Mouse (Mus musculus) mouse trophoblast stem cell (cell line): ENCODE data around the gene Zfp111.

ENCODE experiments used
- in situ Hi-C, 2 experiments: fragments of 300-500 bp; cut with MseI, MboI; formaldehyde crosslinking; loops; 2 replicates in 1 of 2; 3 replicates in 1 of 2; pipeline ENCODE4 v1.15.1; 2025

Gene Zfp111

DNA sequence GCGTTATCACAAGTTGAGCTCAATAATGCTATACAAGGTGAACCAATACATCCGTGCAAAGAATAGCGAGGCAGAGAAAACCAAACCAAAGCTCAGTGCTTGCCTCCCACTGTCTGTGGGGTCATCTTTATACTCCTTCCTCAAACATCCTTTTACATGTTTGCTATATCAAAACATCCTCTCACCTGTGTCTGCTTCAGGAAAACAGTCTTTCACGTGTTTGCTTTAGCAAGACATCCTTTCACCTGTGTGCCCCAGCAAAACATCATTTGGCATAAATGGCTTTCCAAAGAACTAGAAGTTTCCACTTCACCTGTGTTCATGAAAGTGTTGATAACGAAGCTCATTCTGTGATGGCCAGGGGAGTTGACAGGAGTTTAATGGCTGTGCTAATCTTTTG is at the start of gene Zfp111:
Zfp111 (minus strand) TSS at position 101 of the 400 bp plus-strand sequence.
- in situ Hi-C loops: no loop called here

DNA sequence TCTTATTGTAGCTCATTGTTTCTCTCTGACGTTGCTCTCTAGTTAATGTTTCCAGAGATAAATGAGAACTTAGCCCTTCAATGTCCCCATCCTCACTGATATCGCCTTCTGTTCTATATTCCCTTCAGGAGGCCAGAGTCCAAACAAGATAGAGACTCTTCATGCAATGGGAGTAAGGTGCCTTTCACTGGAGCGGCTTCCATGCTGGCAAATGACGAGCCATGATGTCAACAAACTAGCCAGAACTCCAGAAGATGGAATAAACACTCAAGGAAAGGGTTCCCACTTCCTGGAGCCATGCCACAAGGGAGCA is 48.7 kb upstream of the Zfp111 start:
- in situ Hi-C loops: no loop called here

DNA sequence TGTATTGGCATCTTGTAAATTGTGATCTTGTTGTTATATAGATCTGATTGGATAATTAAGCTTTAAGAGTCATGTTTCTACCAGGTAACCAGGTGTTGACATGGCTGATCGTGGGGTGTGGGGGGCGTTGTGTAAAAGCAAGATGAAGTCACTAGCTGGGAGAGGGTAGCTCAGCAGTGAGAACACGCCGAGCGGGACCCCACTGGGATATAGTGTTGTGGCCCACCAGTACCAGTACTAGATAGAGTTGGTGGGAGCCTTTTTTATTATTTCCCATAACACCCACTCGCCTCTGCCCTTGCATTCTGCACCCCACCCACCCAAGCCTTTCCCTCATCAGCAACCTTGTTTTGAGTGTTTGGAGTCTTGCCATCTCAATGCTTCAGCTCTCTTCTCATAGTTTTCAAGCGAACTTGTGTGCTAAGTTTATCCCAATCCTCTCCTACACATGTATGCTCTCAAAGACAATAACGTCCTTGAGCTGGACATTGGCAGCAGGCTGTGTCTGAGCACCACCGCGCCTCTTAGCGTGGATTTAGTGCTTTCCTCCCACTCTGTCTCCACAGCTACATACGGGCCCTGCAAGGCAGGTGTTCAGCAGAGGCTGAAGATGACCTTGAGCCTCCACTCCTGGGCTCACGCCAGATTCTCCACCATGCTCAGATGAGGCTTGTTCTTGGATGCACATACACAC is 48.2 kb upstream of the Zfp111 start:
- in situ Hi-C loops: no loop called here

- in situ Hi-C loops: no loop called here
Measured at GRCm38 (mm10) chr7:24254633-24255474, 43.6 kb upstream of the Zfp111 start, which contains the start of gene Zfp108. Gene Zfp108 (plus strand): TSS chr7:24254794.

DNA sequence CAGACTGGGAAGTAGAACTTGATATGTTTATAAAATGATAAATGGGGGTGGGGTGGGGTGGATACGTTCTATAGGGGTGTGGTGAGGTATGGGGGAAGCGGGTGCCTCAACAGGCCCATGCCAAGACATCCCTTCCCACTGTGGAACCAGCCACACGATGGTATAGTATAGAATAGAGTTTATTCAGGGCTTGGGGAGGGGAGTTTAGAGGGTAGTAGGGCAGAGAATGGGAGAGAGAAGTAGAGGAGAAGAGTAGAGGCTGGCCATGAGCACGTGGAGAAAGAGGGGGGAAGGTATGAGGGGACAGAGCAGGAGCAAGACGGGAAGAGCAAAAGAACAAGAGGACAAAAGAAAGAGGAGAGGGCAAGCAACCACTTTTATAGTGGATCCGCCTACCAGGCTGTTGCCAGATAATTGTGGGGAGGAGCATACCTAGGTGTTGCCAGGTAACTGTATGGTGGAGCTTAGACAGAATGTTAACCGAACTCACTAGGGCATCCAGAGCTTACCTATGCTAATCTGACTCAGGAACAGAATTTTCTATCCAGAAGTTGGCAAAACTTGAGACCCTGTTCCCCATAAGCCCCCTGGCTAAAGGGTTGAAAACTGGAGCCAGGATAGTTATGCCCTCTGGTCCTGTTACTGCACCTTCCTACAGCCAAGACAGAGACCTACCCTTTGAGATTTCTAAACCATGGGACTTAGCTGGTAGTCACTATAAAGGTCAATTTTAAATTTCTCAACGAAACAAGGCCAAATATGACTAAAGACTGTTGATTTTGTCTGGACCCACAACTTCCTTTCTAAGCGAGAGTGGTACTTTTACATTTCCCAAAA is 42.8 kb upstream of the Zfp111 start:
- in situ Hi-C loops: no loop called here

GRCm38 (mm10) chr7:24237040-24237791 is 26.0 kb upstream of the Zfp111 start, which contains the start of gene Zfp109:
Gene Zfp109 (minus strand): TSS chr7:24237560.
- in situ Hi-C loops: no loop called here

- in situ Hi-C loops: no loop called here
Measured at GRCm38 (mm10) chr7:24210296-24210695, 947 bp downstream of the Zfp111 start.

DNA sequence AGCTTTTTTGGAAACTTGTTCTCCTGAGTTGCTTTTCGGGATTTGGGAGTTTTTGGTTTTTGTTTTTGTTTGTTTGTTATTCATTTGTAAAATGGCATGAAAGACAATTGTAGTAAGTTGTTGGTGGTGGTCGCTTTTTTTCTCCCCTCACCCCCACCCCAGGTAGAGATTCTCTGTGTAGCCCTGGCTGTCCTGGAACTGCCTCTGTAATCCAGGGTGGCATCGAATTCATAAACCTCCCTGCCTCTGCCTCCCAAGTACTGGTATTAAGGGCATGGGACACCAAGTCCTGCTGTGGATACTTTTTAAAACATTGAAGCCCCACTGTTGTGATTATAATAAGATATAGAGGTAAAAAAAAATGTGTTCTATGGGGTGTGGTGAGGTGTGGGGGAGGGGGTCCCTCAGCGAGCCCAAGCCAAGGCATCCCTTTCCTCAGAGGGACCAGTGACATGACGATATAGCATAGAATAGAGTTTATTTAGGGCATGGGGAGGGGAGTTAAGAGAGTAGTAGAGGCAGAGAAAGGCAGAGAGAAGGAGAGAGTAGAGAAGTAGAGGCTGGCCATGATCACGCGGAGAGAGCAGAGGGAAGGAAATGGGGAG is 2.9 kb downstream of the Zfp111 start:
- in situ Hi-C loops: loop anchor here in 1 of 2 experiments (10.0 kb wide), 1 partner anchor 64 kb away; no protein-coding TSS in a partner anchor

DNA sequence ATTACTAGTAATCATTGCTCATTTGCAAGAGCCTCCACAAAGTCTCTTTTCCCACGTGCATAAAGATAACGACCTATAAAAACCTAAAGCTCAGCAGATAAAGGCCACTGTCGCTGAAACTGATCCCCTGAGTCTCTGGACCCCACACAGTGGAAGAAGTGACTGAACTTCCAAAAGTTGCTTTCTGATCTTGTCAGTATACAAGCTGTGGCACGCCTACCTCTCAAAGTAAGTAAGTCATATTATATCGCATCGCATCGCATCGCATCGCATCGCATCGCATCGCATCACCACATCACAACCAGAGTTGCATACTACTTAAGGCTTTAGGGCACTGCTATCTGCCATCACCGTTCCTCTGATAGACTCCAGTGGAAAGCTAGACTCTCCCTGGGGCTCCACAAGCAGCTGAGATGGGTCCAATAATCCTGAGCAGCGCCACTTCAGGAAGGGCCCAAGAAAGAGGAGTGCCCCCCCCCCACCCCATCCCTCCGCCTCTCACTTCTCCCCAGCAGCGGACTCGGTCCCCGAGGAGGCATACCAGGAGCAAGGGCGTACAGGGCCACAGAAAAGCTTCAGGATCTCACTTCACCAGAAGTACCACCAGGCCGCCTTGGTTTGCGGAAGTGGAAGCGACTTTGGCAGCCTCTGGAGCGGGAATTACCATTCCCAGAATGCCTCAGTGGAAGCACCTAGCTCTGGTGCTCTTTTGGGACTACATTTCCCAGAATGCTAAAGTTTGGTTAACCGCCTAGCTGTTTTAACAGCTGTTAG is 3.6 kb downstream of the Zfp111 start:
- in situ Hi-C loops: loop anchor here in 1 of 2 experiments (10.0 kb wide), 1 partner anchor 63 kb away; no protein-coding TSS in a partner anchor

GRCm38 (mm10) chr7:24196961-24197360 is 14.3 kb downstream of the Zfp111 start:
- in situ Hi-C loops: no loop called here

- in situ Hi-C loops: no loop called here
Measured at GRCm38 (mm10) chr7:24193157-24193556, 18.1 kb downstream of the Zfp111 start.

DNA sequence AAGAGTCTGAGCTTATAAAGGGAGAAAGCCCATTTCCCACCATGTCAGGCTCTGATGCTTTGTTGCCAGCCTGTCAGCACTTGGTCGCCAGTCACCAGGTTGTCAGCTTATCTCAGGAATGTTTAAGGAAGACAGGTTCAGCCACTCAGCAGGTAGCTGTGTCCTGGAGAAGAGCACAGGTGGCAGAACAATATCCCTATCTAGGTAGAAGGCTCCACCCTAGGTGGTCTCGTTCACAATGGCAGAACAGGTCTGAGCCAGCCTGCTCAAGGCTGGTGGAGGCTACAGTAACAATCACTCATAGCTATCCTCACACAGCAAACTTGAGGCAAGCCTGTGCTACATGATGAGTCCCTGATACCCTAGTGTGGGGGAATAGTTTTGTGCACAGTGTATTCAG is 19.9 kb downstream of the Zfp111 start:
- in situ Hi-C loops: no loop called here

- in situ Hi-C loops: no loop called here
Measured at GRCm38 (mm10) chr7:24189571-24189944, 21.7 kb downstream of the Zfp111 start.

DNA sequence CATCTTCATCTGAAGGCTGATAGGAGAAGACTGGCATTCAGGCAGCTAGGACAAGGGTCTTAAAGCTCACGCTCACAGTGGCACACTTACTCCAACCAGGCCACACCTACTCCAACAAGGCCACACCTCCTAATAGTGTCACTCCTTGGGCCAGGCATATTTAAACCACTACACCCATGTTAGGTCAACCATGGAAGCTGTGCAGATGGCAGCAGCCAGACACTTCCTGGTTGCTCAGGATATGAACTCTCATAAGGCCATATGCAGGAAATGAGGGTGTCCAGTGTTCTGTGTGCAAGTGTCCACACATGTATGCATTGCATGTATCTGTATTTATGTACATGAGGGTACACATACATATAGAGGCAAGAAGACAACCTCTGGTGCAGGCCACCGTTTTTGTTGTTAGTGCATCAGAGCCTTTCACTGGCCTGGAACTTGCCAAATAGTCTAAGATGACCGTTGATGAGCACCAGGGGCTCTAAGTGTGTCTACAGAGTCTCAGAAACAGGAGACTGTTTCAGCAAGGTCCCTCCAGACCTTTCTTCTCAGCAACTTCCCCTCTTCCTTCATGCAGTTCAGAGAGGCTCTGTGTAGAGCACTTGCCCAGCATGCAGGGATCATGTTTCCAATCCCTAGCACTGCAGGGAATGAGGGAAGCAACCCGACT is 22.2 kb downstream of the Zfp111 start:
- in situ Hi-C loops: no loop called here

GRCm38 (mm10) chr7:24187611-24188010 is 23.6 kb downstream of the Zfp111 start:
- in situ Hi-C loops: no loop called here

DNA sequence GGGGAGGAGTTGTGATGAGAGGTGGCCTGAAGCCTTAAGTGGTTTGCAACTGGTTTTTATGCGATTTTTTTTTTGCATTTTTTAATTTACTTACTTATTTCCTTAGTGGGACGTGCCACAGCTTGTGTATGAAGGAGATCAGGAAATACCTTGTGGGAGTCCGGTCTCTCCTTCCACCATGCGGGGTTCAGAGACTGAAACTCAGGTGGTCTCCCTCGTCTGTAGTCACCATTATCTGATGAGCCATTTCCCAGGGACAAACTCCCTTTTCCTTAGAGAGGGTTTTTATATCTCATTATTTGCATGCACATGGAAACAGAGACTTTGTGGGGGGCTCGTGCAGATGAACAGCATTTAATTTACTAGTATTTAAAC is 35.9 kb downstream of the Zfp111 start:
- in situ Hi-C loops: no loop called here

GRCm38 (mm10) chr7:24174618-24175336 is 36.5 kb downstream of the Zfp111 start, which contains the start of gene Zfp114:
Gene Zfp114 (plus strand): TSS chr7:24175060.
- in situ Hi-C loops: no loop called here

- in situ Hi-C loops: no loop called here
Measured at GRCm38 (mm10) chr7:24172191-24172590, 39.1 kb downstream of the Zfp111 start.

DNA sequence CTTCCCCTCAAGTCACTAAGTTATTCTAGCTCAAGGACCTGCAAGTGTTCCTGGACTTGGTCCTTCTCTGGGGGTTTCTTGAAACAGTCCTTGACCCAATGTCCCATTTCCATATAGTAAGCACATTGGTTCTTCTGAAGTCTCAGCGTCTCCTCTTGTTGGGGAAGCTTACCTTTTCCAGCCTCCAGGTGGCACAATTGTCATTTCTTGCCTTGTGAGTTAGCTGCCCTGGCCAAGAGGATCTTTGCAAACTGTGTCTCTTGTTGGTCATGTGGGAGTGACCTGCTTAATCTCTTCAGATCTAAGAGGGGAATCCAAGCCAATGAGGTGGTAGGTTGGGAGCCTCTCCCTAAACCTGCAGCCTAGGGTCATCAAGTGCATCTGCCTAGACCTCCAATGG is 58.0 kb downstream of the Zfp111 start:
- in situ Hi-C loops: loop anchor here in 1 of 2 experiments (5.0 kb wide), 1 partner anchor 134 kb away; no protein-coding TSS in a partner anchor
